Mouse (Mus musculus) splenic B cell, adult 2 months (primary cell): ENCODE measurements around the gene Myo1e.
A peak's percentile ranks its signal among the peaks of the same experiment; 100 is the strongest.

Source experiments
- DNase-seq: peaks from one replicate; pipeline ENCODE4 v3.0.0-alpha.2; 2011; ENCODE audit warnings: low read depth, low spot score
- H3K27me3 ChIP-seq: 2 replicates; pipeline ENCODE4 v1.6.1; 2012; ENCODE audit warnings: mild to moderate bottlenecking, low read length, moderate library complexity, mixed read lengths; ENCODE audit not compliant: control insufficient read depth, poor library complexity, insufficient read depth, severe bottlenecking
- H3K36me3 ChIP-seq: 2 replicates; pipeline ENCODE4 v1.6.1; 2012; ENCODE audit warnings: mild to moderate bottlenecking, low read length, moderate library complexity, mixed read lengths; ENCODE audit not compliant: control insufficient read depth, poor library complexity, insufficient read depth, severe bottlenecking

Gene Myo1e

GRCm38 (mm10) chr9:70395617-70396016, 188.5 kb downstream of the Myo1e start:
- Histone ChIP-seq H3K27me3 (no peaks in the 10 kb centered on the region), H3K36me3 (peaks cover 24% of the 10 kb centered on the region)
- peak; percentile 24 for DNase-seq

- Histone ChIP-seq H3K27me3 (no peaks in the 10 kb centered on the region), H3K36me3 (peaks cover 24% of the 10 kb centered on the region)
- no peak for DNase-seq
Observed at GRCm38 (mm10) chr9:70396083-70396482, 188.9 kb downstream of the Myo1e start.

DNA sequence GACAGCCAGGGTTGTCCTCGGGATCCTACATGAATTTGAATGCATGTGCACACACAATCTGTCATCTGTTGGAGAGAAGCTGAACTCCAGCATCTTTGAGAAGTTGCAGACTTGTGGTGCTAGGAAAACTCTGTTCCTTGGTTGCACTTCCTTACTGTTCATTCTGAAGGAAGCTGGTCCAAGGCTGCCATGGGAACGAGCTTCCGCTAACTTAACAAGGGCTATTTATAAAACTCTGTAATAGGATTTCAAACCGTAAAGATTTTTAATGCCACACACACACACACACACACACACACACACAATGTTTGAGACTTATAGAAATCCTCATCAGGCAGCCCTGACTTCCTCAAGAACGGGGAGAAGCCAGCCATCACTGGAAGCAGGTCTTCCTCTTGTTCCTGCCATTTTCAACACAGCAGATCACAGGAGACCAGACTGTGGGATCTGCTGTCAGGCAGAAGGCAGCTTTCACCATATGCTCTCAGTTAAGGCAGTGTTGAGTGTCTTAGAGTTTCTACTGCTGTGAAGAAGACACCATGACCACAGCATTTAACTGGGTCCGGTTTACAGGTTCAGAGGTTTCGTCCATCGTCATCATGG, 194.9 kb downstream of the Myo1e start:
- Histone ChIP-seq H3K36me3 (peaks cover 17% of the 10 kb centered on the region), H3K27me3 (no peaks in the 10 kb centered on the region)
- DNase-seq, result no peak

DNA sequence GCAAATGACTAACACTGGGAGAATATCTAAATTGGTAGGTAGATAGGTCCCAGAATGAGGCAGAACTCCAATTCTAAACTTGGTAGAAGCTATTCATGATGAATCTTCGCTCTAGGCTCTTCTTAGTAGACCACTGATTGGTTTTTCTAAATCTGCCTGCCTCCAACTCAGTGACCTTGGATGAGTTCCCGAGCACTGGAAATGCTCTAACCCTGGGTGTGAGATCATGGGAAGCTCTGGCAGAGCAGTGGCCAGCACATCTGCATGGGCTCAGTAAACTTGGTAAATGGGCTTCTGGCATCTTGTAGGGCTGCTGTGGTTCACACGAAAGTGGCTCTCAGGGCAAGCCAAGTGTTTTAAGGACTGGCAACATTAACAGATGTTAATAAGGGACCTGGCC, 199.4 kb downstream of the Myo1e start:
- Histone ChIP-seq H3K36me3 (no peaks in the 10 kb centered on the region; the same call in 1 of the 2 replicates), H3K27me3 (no peaks in the 10 kb centered on the region)
- DNase-seq, result no peak

DNA sequence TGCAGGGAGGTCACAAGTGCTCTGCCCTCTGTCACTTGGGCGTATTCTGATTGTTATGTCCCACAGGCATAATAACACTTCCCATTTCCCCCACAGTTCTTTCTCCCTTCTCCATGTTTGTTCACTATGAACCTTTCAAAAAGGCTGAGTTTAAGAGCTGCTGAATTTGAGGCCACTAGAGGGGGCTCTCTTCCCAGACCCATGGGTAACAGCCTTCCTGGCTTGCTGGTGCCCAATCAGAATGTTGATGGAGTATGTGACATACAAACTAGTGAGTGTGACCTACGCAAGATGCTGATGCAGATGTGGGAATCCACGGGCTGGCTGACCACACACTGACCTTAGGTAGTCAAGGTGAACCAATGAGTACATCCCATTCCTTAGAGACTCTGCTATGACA, 201.6 kb downstream of the Myo1e start:
- peak; percentile 59 for DNase-seq
- no peaks in the 10 kb centered on the region; the same call in none of the 2 replicates for H3K36me3 ChIP-seq
- no peaks in the 10 kb centered on the region for H3K27me3 ChIP-seq

DNA sequence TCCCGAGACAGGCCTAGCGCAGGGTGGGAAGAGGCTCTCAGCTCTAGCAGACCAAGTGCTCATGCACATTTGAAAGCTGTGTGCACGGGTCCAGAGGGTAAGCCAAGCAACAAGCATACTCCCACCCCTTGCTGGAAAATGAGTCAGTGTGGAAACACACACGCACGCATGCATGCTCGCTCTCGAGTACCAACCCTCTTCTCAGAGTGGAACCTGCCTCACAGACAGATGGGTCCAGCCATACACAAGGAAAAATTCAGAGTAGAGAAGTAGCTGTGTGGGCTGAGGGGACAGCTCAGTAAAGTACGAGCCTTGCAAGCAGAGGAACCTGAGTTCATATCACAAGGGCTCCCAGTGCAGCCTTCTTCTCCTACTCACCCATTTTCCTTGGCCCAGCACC, 202.6 kb downstream of the Myo1e start:
- no peak for DNase-seq
- Histone ChIP-seq H3K27me3 (no peaks in the 10 kb centered on the region), H3K36me3 (no peaks in the 10 kb centered on the region; the same call in none of the 2 replicates)

- no peaks in the 10 kb centered on the region; the same call in none of the 2 replicates for H3K36me3 ChIP-seq
- H3K27me3 ChIP-seq, result no peaks in the 10 kb centered on the region
- DNase-seq, result no peak
Observed at GRCm38 (mm10) chr9:70410668-70411067, 203.5 kb downstream of the Myo1e start.

DNA sequence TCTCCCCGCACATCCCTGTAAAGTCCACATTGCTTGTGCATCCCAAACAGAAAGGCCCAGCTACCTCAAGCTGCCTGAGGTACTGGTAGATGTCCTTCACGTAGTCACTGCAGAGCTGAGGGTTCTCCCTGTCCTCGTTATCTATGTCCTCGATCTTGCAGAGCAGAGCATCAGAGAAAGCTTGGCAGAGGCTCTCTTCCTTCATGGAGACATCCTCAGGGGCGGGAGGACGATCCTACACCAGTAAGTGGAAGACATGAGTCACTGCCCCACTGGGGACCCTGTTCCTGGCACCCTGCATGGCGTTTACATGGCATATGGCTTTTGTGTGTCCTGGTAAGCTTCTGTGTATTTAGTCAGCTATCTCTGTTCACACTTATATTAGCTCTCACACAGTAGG, 205.9 kb downstream of the Myo1e start:
- Histone ChIP-seq H3K36me3 (no peaks in the 10 kb centered on the region; the same call in 1 of the 2 replicates), H3K27me3 (no peaks in the 10 kb centered on the region)
- DNase-seq, result no peak

- DNase-seq, result peak; percentile 62
- Histone ChIP-seq H3K27me3 (no peaks in the 10 kb centered on the region), H3K36me3 (no peaks in the 10 kb centered on the region; the same call in 1 of the 2 replicates)
Observed at GRCm38 (mm10) chr9:70416412-70416811, 209.3 kb downstream of the Myo1e start.

DNA sequence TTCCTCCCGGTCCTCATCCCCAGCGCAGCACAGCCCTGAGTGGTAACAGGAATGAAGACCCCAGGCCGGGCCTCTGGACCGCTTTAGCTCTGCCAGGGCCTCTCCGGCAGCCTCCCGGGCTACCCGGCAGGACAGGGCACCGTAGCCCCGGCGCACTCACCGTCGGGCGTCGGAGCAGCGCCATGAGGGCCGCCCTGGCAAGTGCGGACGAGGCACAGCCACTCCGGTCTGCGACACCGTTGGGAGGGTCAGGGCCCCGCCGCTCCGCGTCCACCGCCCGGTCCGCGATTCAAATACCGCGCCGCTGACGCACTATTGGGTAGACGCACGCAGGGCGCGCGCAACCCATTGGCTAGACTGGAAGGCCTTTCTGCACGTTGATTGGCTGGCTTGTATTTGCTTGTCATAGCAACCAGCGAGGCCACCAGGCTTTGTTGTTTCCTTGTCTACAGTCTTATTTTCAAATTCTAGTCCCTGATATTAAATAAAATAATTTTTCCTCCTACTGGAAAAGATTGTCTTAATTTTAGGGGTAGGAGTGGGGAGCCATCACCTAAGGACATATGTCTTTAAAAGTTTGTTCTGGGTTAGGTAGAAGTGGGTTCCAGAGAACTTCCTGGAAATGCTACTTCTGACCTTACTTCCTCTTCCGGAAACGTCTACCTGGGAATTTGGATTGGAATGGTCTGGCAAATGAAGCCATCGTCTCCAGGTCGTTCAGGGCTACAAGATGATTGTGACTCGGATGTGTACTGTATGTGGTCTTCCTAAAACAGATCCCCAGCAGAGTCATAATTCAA, 214.3 kb downstream of the Myo1e start, which contains the start of gene Ccnb2:
TSS of gene Ccnb2 (minus strand) at position 291 of the 800 bp plus-strand sequence.
- Histone ChIP-seq H3K36me3 (0 out of 2 replicates have a peak, but pooled peaks cover 4% of the 10 kb centered on the region), H3K27me3 (no peaks in the 10 kb centered on the region)
- DNase-seq, result peak; percentile 88

GRCm38 (mm10) chr9:70422661-70423060, 215.5 kb downstream of the Myo1e start:
- DNase-seq, result no peak
- H3K27me3 ChIP-seq, result no peaks in the 10 kb centered on the region
- peaks cover 9% of the 10 kb centered on the region; the same call in 1 of the 2 replicates for H3K36me3 ChIP-seq

DNA sequence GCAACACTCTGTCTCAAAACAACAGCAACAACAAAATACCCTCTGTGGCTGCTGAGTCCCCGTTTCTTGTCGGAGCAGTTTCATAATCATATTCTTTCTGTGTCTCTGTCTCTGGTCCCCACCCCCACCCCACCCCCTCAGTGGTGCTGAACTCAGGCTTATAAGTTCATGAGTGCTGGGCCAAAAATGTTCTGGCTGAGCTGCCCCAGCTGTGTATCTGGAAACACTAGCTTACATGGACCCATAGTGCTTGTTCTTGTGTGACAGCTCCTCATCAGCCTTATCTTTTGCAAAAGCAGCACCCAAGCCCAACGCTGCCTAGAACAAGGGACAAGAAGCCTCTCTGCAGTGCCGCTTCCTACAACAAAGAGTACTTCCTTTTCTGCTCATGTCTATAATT, 232.8 kb downstream of the Myo1e start:
- peaks cover 15% of the 10 kb centered on the region for H3K36me3 ChIP-seq
- DNase-seq, result no peak
- no peaks in the 10 kb centered on the region for H3K27me3 ChIP-seq

DNA sequence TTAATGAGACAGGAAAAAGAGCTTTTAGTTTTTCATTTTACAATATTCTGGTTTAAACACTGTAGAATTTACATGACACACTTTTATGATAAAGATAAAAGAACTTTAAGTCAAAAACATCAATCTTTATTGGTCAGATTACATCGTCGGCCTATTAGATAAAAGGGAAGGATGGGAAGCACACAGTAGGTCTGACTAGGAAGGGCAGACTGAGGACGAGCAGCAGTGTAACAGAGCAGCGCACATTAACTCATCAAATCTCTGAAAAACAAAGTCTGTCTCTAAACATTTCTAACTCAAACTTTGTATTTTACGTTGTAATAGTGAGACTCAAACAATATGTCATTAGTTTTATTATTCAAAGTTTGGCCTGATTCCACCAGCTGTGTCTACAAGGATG, 241.9 kb downstream of the Myo1e start:
- DNase-seq, result no peak
- Histone ChIP-seq H3K36me3 (peaks cover 7% of the 10 kb centered on the region), H3K27me3 (no peaks in the 10 kb centered on the region)
